Mouse (Mus musculus) lung, postnatal 14 days (tissue): ENCODE measurements around the gene Ppp1r12c.
A peak's percentile ranks its signal among the peaks of the same experiment; 100 is the strongest.
"Not testable (repeated sequence)": the region's sequence is repeated elsewhere in the genome, so short reads cannot be mapped to it uniquely, and the experiment has no call there.

Experiments used
- DNase-seq: peaks from one replicate; pipeline ENCODE4 v3.0.0; 2021

The Ppp1r12c gene

GRCm38 (mm10) chr7:4501558-4502397 is at the start of gene Ppp1r12c:
TSS of gene Ppp1r12c (minus strand) at chr7:4501680.
- peak; percentile 97 for DNase-seq

GRCm38 (mm10) chr7:4547221-4547641 is 45.8 kb upstream of the Ppp1r12c start, which contains the start of gene Syt5:
TSS of gene Syt5 (minus strand) at chr7:4547541.
- DNase-seq, result no peak

GRCm38 (mm10) chr7:4546591-4547131 is 45.2 kb upstream of the Ppp1r12c start:
- peak; percentile 41 for DNase-seq

GRCm38 (mm10) chr7:4546050-4546449 is 44.6 kb upstream of the Ppp1r12c start:
- DNase-seq, result no peak

GRCm38 (mm10) chr7:4542013-4542412 is 40.5 kb upstream of the Ppp1r12c start:
- no peak for DNase-seq

- DNase-seq, result no peak
These were observed 39.9 kb upstream of the Ppp1r12c start for GRCm38 (mm10) chr7:4541344-4541743.

GRCm38 (mm10) chr7:4539019-4539418 is 37.5 kb upstream of the Ppp1r12c start:
- no peak for DNase-seq

- no peak for DNase-seq
These were observed 35.7 kb upstream of the Ppp1r12c start for GRCm38 (mm10) chr7:4537181-4537580.

- no peak for DNase-seq
These were observed 34.9 kb upstream of the Ppp1r12c start for GRCm38 (mm10) chr7:4536369-4536768.

- DNase-seq, result peak; percentile 63
These were observed 30.7 kb upstream of the Ppp1r12c start, which contains the start of gene Dnaaf3 for GRCm38 (mm10) chr7:4532005-4532729. TSS of gene Dnaaf3 (minus strand) at chr7:4532453.

- not testable (repeated sequence) for DNase-seq
These were observed 28.7 kb upstream of the Ppp1r12c start for GRCm38 (mm10) chr7:4530166-4530565.

GRCm38 (mm10) chr7:4527302-4527689 is 25.8 kb upstream of the Ppp1r12c start:
- no peak for DNase-seq

GRCm38 (mm10) chr7:4526341-4527301 is 25.1 kb upstream of the Ppp1r12c start:
- DNase-seq, result peak; percentile 78

GRCm38 (mm10) chr7:4524212-4524922 is 22.9 kb upstream of the Ppp1r12c start, which contains the start of gene Tnni3:
TSS of gene Tnni3 (minus strand) at chr7:4524229.
- peak; percentile 60 for DNase-seq

GRCm38 (mm10) chr7:4523205-4524130 is 22.0 kb upstream of the Ppp1r12c start:
- DNase-seq, result no peak

- DNase-seq, result no peak
These were observed 20.8 kb upstream of the Ppp1r12c start for GRCm38 (mm10) chr7:4522292-4522691.

- DNase-seq, result no peak
These were observed 19.9 kb upstream of the Ppp1r12c start for GRCm38 (mm10) chr7:4521231-4522003.

- DNase-seq, result no peak
These were observed 17.0 kb upstream of the Ppp1r12c start for GRCm38 (mm10) chr7:4518487-4518886.

GRCm38 (mm10) chr7:4516332-4517050 is 15.0 kb upstream of the Ppp1r12c start, which contains the start of gene Tnnt1:
TSS of gene Tnnt1 (minus strand) at chr7:4516382.
- DNase-seq, result no peak
